Mouse (Mus musculus): ENCODE results near the gene Abt1. TPM values are rescaled to one million over a fixed set of nuclear protein-coding genes. Genes with fewer than 3 reads are reported as not detected.
A peak's percentile ranks its signal among the peaks of the same experiment; 100 is the strongest.

The Abt1 gene
- total RNA-seq (2021) = 1 to 10 TPM; 8.9 to 9.8 TPM
- long read RNA-seq, experiment 1, full-length matches to known transcripts = 20 of 20 reads
- long read RNA-seq, experiment 1, partial matches to known transcripts = 0 of 20 reads
- long read RNA-seq, experiment 1, other reads (novel, unspliced or antisense) = 0 of 20 reads
- long read RNA-seq, experiment 2, full-length matches to known transcripts = 17 of 18 reads
- long read RNA-seq, experiment 2, partial matches to known transcripts = 0 of 18 reads
- long read RNA-seq, experiment 2, other reads (novel, unspliced or antisense) = 1 of 18 reads

GRCm38 (mm10) chr13:23423286-23424051 is at the start of gene Abt1:
Gene Abt1, minus strand, starts transcription at chr13:23423866.
- peak; percentile 94 to 98 for DNase-seq (ENCODE audit: extremely low spot score in 1 of 2, low spot score in 2 of 2)
- Histone ChIP-seq H3K27ac (peak within 1 kb of the TSS; percentile 84), H3K4me3 (peak within 1 kb of the TSS; percentile 84)
- no peak; the same call in 1 of the 2 replicates for TF ChIP-seq CTCF (IDR thresholded peaks at IDR 0.05)
- intact Hi-C loops (cut with DNase I) = loop anchor here (1.0 to 5.0 kb wide), 3 partner anchors 101 to 339 kb away; partner anchors contain the start of genes Hist1h1a, Hist1h3a and Hist1h4a

- TF ChIP-seq CTCF (IDR thresholded peaks at IDR 0.05) = no peak
- intact Hi-C loops (cut with DNase I) = no loop called here
- peak; percentile 69 for DNase-seq (ENCODE audit: extremely low spot score in 1 of 2, low spot score in 2 of 2)
These were observed 43.2 kb upstream of the Abt1 start for GRCm38 (mm10) chr13:23466911-23467310.

GRCm38 (mm10) chr13:23466306-23466705 is 42.6 kb upstream of the Abt1 start:
- no peak overlapping the region for H3K4me3 ChIP-seq
- intact Hi-C loops (cut with DNase I) = no loop called here
- no peak for DNase-seq (ENCODE audit: extremely low spot score in 1 of 2, low spot score in 2 of 2)
- no peak for TF ChIP-seq CTCF (IDR thresholded peaks at IDR 0.05)
- H3K27ac ChIP-seq = no peak overlapping the region

More at GRCm38 (mm10) chr13:23466911-23467310, 43.2 kb upstream of the Abt1 start:
- Histone ChIP-seq H3K27ac (no peak overlapping the region), H3K4me3 (no peak overlapping the region)

GRCm38 (mm10) chr13:23465600-23466109 is 42.0 kb upstream of the Abt1 start, which contains the start of gene Btn1a1:
Gene Btn1a1, minus strand, starts transcription at chr13:23465901.
- intact Hi-C loops (cut with DNase I) = loop anchor here (2.0 kb wide), 1 partner anchor 49 kb away; no protein-coding TSS in a partner anchor
- TF ChIP-seq CTCF (IDR thresholded peaks at IDR 0.05) = no peak
- DNase-seq (ENCODE audit: extremely low spot score in 1 of 2, low spot score in 2 of 2) = no peak
- Histone ChIP-seq H3K4me3 (peak within 1 kb of the TSS; percentile 66), H3K27ac (no peak within 1 kb of the TSS)

GRCm38 (mm10) chr13:23464841-23465366 is 41.2 kb upstream of the Abt1 start:
- no peak for DNase-seq (ENCODE audit: extremely low spot score in 1 of 2, low spot score in 2 of 2)
- Histone ChIP-seq H3K4me3 (peak overlapping the region; percentile 66), H3K27ac (no peak overlapping the region)
- no peak for TF ChIP-seq CTCF (IDR thresholded peaks at IDR 0.05)
- intact Hi-C loops (cut with DNase I) = loop anchor here (2.0 kb wide), 1 partner anchor 50 kb away; no protein-coding TSS in a partner anchor

- peak overlapping the region; percentile 24; the same call in 1 of the 2 replicates for H3K27ac ChIP-seq
- H3K4me3 ChIP-seq = peak overlapping the region; percentile 66
- peak in 1 of 2 experiments; percentile 52 for DNase-seq (ENCODE audit: extremely low spot score in 1 of 2, low spot score in 2 of 2)
- intact Hi-C loops (cut with DNase I) = loop anchor here (2.0 kb wide), 1 partner anchor 51 kb away; no protein-coding TSS in a partner anchor
- no peak for TF ChIP-seq CTCF (IDR thresholded peaks at IDR 0.05)
These were observed 40.6 kb upstream of the Abt1 start for GRCm38 (mm10) chr13:23464224-23464637.

- Histone ChIP-seq H3K4me3 (peak overlapping the region; percentile 66), H3K27ac (peak overlapping the region; percentile 24; the same call in 1 of the 2 replicates)
- TF ChIP-seq CTCF (IDR thresholded peaks at IDR 0.05) = no peak
- intact Hi-C loops (cut with DNase I) = loop anchor here (2.0 kb wide), 1 partner anchor 51 kb away; no protein-coding TSS in a partner anchor
- DNase-seq (ENCODE audit: extremely low spot score in 1 of 2, low spot score in 2 of 2) = peak; percentile 88 to 90
These were observed 39.9 kb upstream of the Abt1 start for GRCm38 (mm10) chr13:23463381-23464223.

- intact Hi-C loops (cut with DNase I) = no loop called here
- TF ChIP-seq CTCF (IDR thresholded peaks at IDR 0.05) = no peak
These were observed 39.0 kb upstream of the Abt1 start for GRCm38 (mm10) chr13:23462669-23463068.

GRCm38 (mm10) chr13:23462063-23462462 is 38.4 kb upstream of the Abt1 start:
- H3K27ac ChIP-seq = no peak overlapping the region
- H3K4me3 ChIP-seq = no peak overlapping the region
- TF ChIP-seq CTCF (IDR thresholded peaks at IDR 0.05) = no peak
- intact Hi-C loops (cut with DNase I) = no loop called here
- no peak for DNase-seq (ENCODE audit: extremely low spot score in 1 of 2, low spot score in 2 of 2)

More at GRCm38 (mm10) chr13:23462669-23463068, 39.0 kb upstream of the Abt1 start:
- Histone ChIP-seq H3K4me3 (no peak overlapping the region), H3K27ac (no peak overlapping the region)
- no peak for DNase-seq (ENCODE audit: extremely low spot score in 1 of 2, low spot score in 2 of 2)

- no peak overlapping the region for H3K4me3 ChIP-seq
- DNase-seq (ENCODE audit: extremely low spot score in 1 of 2, low spot score in 2 of 2) = no peak
- no peak overlapping the region for H3K27ac ChIP-seq
- no peak for TF ChIP-seq CTCF (IDR thresholded peaks at IDR 0.05)
- intact Hi-C loops (cut with DNase I) = no loop called here
These were observed 35.7 kb upstream of the Abt1 start for GRCm38 (mm10) chr13:23459264-23459846.

All from left cerebral cortex, adult 2 months (tissue).